Mouse (Mus musculus) NIH3T3 (cell line): Measurements from ENCODE around the gene Gm27021.

Experiments
- DNase-seq: peaks from one replicate; pipeline ENCODE4 v3.0.0-alpha.2; 2012; ENCODE audit warnings: low read depth

Gene Gm27021

GRCm38 (mm10) chr8:120685591-120685990 lies 17.7 kb upstream of the Gm27021 start:
- DNase-seq = no peak

- no peak for DNase-seq
Measured at GRCm38 (mm10) chr8:120685097-120685496, 17.2 kb upstream of the Gm27021 start.

DNA sequence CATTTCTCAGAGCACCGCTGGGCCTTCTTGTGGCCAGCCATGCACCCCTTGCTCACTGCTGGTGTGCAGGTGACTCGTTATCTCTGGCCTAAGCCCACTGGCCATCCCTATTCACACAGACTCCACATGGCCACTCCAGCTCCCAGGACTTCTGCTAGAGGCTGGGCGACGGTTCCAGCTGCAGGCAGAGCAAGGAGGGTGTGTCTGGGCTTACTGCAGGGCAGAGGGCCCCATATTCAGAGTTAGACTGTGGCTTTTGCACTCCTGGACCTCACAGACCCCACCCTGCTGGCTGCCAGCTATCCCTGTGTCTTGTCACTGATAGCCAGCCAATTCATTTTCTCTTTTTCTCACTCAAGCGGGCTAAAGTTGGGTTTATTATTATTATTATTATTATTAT lies 16.2 kb upstream of the Gm27021 start:
- DNase-seq = no peak

DNA sequence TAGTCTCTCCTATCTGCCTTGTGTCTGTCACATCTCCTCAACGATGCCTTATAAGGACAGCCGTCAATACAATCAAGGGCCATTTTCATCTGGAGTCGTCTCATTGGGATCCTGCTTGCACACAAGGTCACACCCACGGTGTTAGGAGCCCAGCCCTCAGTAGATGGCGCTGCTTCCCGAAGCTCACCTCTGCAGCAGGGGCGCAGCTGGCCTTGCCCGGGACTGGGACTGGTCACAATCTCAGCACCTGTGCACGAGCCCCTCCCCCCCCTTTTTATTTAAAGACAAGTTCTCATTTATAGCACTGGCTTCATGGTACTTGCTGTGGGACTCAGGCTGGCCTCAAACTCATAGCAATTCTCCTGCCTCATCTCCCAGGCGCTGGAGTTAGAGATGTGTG lies 15.7 kb upstream of the Gm27021 start:
- DNase-seq = peak; percentile 56

- no peak for DNase-seq
Measured at GRCm38 (mm10) chr8:120681113-120681512, 13.2 kb upstream of the Gm27021 start.

GRCm38 (mm10) chr8:120680405-120680804 lies 12.5 kb upstream of the Gm27021 start:
- DNase-seq = peak; percentile 62

DNA sequence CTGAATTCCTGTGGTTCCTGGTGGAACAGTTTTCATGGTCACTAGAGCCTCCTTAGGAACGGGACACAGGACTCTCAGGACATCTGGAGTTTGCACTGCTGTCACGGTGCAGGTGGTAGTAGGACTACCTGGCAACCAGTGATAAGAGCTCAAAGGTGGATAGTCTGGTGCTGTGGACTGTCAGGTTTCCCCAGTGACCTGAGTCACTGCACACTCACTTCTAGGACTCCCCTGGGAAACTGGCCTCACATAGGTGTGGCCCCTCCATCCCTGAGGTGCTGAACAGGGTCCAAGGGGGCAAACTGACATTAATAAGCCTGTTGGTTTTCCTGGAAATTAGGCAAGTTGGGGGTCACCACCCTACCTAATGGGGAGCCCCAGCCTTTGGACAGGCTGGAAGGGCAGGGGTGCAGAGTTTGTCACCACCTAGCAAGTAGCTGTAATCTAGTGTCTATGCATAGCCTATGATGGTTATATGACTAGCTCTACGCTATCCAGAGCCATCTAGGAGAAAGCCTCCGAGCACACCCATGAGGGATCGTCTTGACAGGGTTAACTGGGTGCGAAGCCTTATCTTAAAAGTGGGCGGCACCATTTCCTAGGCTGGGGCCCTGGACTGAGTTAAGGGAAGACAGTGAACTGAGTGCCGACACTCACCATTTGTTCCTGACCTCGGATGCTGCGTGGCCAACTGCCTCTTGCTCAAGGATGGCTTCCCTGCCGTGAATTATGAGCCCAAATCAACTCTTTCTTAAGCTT lies 11.9 kb upstream of the Gm27021 start:
- no peak for DNase-seq

GRCm38 (mm10) chr8:120678447-120678846 lies 10.6 kb upstream of the Gm27021 start:
- DNase-seq = peak; percentile 91

GRCm38 (mm10) chr8:120675718-120676117 lies 7.8 kb upstream of the Gm27021 start:
- DNase-seq = no peak

GRCm38 (mm10) chr8:120673298-120673697 lies 5.4 kb upstream of the Gm27021 start:
- no peak for DNase-seq

- no peak for DNase-seq
Measured at GRCm38 (mm10) chr8:120672626-120673229, 4.8 kb upstream of the Gm27021 start.

DNA sequence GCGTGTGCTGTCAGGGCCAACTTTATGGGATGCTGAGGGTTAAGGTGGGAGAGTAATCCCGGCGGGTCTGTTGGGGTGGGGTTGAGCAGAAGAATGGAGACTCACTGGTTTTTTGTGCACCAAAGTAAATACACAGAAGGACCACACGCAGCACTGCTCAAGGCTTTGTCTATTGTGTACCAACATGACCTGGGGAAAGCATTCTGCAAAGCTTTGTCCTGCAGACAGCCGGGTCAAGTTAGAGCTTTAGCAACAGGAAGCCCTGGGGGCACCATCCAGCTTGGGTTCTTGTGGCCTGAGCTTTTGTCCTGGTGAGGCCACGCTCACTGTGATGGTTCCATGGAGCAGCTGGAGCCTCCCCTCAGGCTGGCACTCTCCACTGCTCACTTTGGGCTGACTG lies 3.9 kb upstream of the Gm27021 start:
- no peak for DNase-seq

DNA sequence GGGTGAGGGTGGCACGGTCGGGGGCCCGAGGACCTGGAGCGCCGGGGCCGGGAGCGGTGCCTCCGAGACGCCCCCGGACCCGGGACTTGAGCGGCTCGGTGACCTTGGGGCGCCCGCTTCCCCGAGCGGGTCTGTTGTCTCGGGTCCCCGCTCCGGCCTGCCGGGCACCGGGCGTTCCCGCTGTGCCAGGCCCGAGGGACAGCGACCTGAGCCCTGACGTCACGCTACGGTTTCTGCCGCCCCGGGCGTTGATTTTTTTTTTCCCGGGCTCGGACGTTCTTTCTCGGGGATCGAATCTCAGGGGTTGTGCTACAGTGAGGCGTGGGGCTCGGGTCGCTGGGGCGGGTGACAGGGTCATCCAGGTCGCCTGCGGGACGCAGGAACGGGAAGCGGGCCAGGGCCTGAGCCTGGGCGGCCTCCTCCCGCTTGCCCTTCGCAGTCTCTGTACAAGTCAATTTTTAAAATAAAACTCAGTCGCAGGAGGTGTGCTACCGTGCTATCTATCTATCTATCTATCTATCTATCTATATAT lies 561 bp upstream of the Gm27021 start, which contains the start of gene Emc8:
Emc8 (minus strand) TSS at position 200 of the 532 bp plus-strand sequence.
- no peak for DNase-seq

DNA sequence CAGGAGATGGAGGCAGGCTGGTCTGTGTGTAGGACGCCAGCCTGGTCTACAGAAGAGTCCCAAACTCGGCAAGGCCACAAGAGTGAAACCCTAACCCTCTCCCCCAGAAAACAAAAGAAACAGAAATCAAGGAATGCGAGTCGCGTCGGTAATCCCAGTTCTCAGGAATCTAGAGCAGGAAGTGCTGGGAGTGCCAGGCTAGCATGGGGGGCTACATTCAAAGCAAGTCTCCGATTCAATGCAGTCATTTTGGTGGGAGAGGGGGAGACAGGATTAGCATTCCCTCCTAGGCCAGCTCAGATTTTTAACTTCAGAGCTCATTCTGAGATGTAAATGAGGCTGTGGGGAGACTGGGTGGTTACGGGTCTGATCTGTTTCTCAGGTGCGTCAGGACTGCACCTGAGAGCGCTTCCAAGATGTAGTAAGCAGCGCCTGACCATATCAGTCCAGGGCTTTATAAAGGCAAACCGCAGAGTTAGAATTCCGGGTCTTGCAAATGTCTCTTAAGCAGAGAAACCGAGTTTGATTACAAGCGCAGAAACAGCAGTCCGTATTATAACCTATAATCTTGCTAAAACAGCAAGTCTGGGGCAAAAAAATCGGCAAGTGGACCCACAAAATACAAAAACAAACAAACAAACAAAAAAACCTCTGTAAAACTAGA lies 940 bp downstream of the Gm27021 start:
- peak; percentile 22 for DNase-seq

DNA sequence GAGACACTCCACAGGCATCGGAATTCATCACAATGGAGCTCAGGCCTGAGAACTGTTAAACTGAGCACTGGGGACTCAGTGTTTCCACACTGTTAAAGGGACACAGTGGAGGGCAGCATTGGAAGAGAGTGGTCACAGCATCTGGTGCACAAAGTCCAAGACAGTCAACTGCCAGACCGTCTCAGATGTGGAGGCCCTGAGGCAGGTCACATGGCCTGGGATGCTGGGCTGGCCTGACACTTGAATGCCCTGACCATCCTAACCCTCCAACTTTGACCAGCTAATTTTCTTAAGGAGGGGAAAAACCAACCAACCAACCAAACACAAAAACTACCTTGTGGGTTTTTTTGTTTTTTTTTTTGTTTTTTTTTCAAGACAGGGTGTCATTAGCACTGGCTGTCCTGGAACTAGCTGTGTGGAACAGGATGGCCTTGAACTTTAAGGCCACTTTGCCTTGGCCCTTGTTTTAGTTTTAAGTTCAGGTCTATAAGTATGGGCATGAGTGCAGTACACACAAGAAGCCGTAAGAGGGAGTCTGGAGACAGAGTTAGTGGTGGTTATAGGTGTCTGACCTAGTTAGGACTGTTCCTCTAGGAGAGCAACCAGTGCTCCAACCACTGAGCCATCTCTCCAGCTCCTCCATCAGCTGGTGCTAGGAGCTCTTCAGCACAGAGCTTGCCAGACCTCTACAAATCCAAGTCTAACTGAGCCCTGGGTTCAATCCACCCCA lies 2.0 kb downstream of the Gm27021 start:
- DNase-seq = peak; percentile 54

GRCm38 (mm10) chr8:120664566-120664965 lies 3.3 kb downstream of the Gm27021 start:
- no peak for DNase-seq

DNA sequence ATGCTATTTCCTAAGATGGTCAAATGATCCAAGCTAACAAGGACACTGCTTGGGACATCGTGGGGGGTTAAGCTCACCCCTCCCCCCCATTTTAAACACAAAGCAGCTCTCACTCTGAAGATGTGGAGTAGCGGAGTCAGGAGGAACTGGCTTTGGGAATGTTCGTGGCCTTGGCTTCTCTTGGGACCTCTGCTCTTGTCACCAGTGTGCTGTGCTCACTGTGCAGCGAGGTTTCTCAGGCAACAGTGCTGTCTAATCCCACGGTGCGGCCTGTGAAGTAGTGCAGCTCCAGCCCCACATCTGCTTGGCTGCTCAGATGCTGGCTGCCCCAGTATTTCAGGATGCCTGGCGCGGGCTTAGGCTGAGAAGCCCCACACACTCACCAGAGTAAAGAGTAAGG lies 10.5 kb downstream of the Gm27021 start:
- DNase-seq = no peak

- DNase-seq = no peak
Measured at GRCm38 (mm10) chr8:120656322-120657052, 11.4 kb downstream of the Gm27021 start.

DNA sequence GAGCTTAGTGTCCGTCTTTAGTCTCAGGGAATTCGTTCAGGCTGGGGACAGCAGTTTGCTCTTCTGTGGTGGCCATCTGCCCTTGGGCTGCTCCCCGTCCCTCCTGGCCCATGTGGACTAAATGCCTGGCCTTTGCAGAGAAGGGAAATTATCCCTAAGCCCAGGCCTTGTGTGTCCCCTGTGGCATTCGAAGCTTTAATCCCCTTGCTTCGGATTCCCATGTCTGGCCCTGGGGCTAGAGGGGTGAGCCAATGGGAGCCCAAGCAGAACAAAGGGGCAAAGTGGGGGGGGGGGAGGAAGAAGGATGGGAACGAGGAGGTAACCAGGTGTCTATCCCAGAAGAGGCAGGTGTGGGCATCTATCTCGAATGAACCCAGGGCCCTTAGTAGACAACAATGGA lies 20.3 kb downstream of the Gm27021 start, which contains the start of gene 1190005I06Rik:
1190005I06Rik (minus strand) TSS at position 101 of the 400 bp plus-strand sequence.
- DNase-seq = no peak

- DNase-seq = peak; percentile 80
Measured at GRCm38 (mm10) chr8:120644663-120645062, 23.2 kb downstream of the Gm27021 start.

- no peak for DNase-seq
Measured at GRCm38 (mm10) chr8:120642031-120642662, 25.7 kb downstream of the Gm27021 start.
